Mouse (Mus musculus) MEL (cell line): ENCODE results near the gene Lpin3. TPM values are rescaled to one million over a fixed set of nuclear protein-coding genes. Genes with fewer than 3 reads are reported as not detected.

Experiments
- DNase-seq: peaks from one replicate; pipeline ENCODE4 v3.0.0; 2011; ENCODE audit warnings: low read depth, low spot score
- H3K27ac ChIP-seq: 2 replicates; pipeline ENCODE4 v1.5.1; 2012; ENCODE audit warnings: low read depth, mild to moderate bottlenecking, control low read depth, low read length, moderate library complexity; ENCODE audit not compliant: control insufficient read depth
- H3K27me3 ChIP-seq, 2 experiments: fragments of 150-350 bp in 1 of 2; sonication (generic) in 1 of 2; 2 replicates each; pipeline ENCODE4 v1.6.1; 2012; ENCODE audit warnings: low read length in 2 of 2, mild to moderate bottlenecking in 2 of 2, improper control_type of control experiment in 1 of 2, moderate library complexity in 1 of 2; ENCODE audit not compliant: insufficient read depth in 2 of 2, control insufficient read depth in 1 of 2
- H3K36me3 ChIP-seq, 2 experiments: 2 replicates each; pipeline ENCODE4 v1.6.1; 2012 to 2014; ENCODE audit warnings: low read length in 2 of 2, improper control_type of control experiment in 1 of 2, inconsistent platforms in 1 of 2, mild to moderate bottlenecking in 1 of 2; ENCODE audit not compliant: insufficient read depth in 2 of 2, control insufficient read depth in 1 of 2
- H3K4me1 ChIP-seq, 2 experiments: fragments of 150-350 bp in 1 of 2; sonication (generic) in 1 of 2; 2 replicates each; pipeline ENCODE4 v1.6.1; 2012; ENCODE audit warnings: low read length in 2 of 2, improper control_type of control experiment in 1 of 2, mild to moderate bottlenecking in 1 of 2; ENCODE audit not compliant: insufficient read depth in 2 of 2, control insufficient read depth in 1 of 2
- H3K4me3 ChIP-seq, 2 experiments: fragments of 150-350 bp in 1 of 2; sonication (generic) in 1 of 2; 2 replicates each; pipeline ENCODE4 v1.5.1; 2012; ENCODE audit warnings: low read depth in 2 of 2, low read length in 2 of 2, mild to moderate bottlenecking in 2 of 2, moderate library complexity in 2 of 2, control low read depth in 1 of 2, improper control_type of control experiment in 1 of 2; ENCODE audit not compliant: control insufficient read depth in 1 of 2, insufficient read depth in 1 of 2
- H3K79me2 ChIP-seq: 2 replicates; pipeline ENCODE4 v1.6.1; 2012; ENCODE audit warnings: mild to moderate bottlenecking, low read length, moderate library complexity; ENCODE audit not compliant: control insufficient read depth, poor library complexity, insufficient read depth
- H3K9ac ChIP-seq: 2 replicates; pipeline ENCODE4 v1.6.1; 2012; ENCODE audit warnings: low read depth, mild to moderate bottlenecking, control low read depth, low read length, moderate library complexity; ENCODE audit not compliant: control insufficient read depth, poor library complexity, severe bottlenecking
- H3K9me3 ChIP-seq: fragments of 150-350 bp; sonication (generic); replicated peaks from 2 replicates; pipeline ENCODE4 v1.6.1; 2012; ENCODE audit warnings: mild to moderate bottlenecking, low read length, improper control_type of control experiment, moderate library complexity; ENCODE audit not compliant: insufficient read depth
- CHD1 ChIP-seq: IDR thresholded peaks from 2 replicates; pipeline ENCODE4 v1.6.1; 2012; ENCODE audit warnings: low read depth, mild to moderate bottlenecking, inconsistent platforms, low read length, improper control_type of control experiment
- CHD2 ChIP-seq: IDR thresholded peaks from 2 replicates; pipeline ENCODE4 v1.6.1; 2011; ENCODE audit warnings: low read length, improper control_type of control experiment
- ELF1 ChIP-seq: IDR thresholded peaks from 2 replicates; pipeline ENCODE4 v1.6.1; 2014; ENCODE audit warnings: low read depth, mild to moderate bottlenecking, inconsistent platforms, low read length, improper control_type of control experiment, moderate library complexity
- ETS1 ChIP-seq: IDR thresholded peaks from 2 replicates; pipeline ENCODE4 v1.6.1; 2012; ENCODE audit warnings: low read depth, mild to moderate bottlenecking, inconsistent platforms, low read length, improper control_type of control experiment, moderate library complexity
- GABPA ChIP-seq: IDR thresholded peaks from 2 replicates; pipeline ENCODE4 v1.6.1; 2012; ENCODE audit warnings: low read depth, mild to moderate bottlenecking, inconsistent platforms, low read length, improper control_type of control experiment, moderate library complexity
- GATA1 ChIP-seq: IDR thresholded peaks from 2 replicates; pipeline ENCODE4 v1.6.1; 2011; ENCODE audit warnings: low read depth, low read length, improper control_type of control experiment
- HCFC1 ChIP-seq: IDR thresholded peaks from 2 replicates; pipeline ENCODE4 v1.6.1; 2012; ENCODE audit warnings: low read depth, mild to moderate bottlenecking, inconsistent platforms, low read length, improper control_type of control experiment, moderate library complexity
- JUND ChIP-seq: IDR thresholded peaks from 2 replicates; pipeline ENCODE4 v1.6.1; 2011; ENCODE audit warnings: low read depth, mild to moderate bottlenecking, improper control_type of control experiment, low read length
- KAT2A ChIP-seq: conservative IDR thresholded peaks from 2 replicates; pipeline ENCODE4 v1.6.1; 2012; ENCODE audit warnings: low read depth, low read length, improper control_type of control experiment, inconsistent platforms
- MAFK ChIP-seq: IDR thresholded peaks from 2 replicates; pipeline ENCODE4 v1.6.1; 2011; ENCODE audit warnings: low read depth, mild to moderate bottlenecking, low read length, improper control_type of control experiment, borderline replicate concordance
- MAX ChIP-seq: IDR thresholded peaks from 2 replicates; pipeline ENCODE4 v1.6.1; 2011; ENCODE audit warnings: low read length, improper control_type of control experiment
- MXI1 ChIP-seq: IDR thresholded peaks from 2 replicates; pipeline ENCODE4 v1.6.1; 2011; ENCODE audit warnings: mild to moderate bottlenecking, low read depth, low read length, improper control_type of control experiment
- NELFE ChIP-seq: IDR thresholded peaks from 2 replicates; pipeline ENCODE4 v1.6.1; 2011; ENCODE audit warnings: low read depth, low read length, improper control_type of control experiment
- NRF1 ChIP-seq: IDR thresholded peaks from 2 replicates; pipeline ENCODE4 v1.6.1; 2014; ENCODE audit warnings: low read depth, mild to moderate bottlenecking, inconsistent platforms, low read length, improper control_type of control experiment, moderate library complexity; ENCODE audit not compliant: poor library complexity, insufficient read depth, severe bottlenecking
- POLR2AphosphoS2 ChIP-seq: IDR thresholded peaks from 2 replicates; pipeline ENCODE4 v1.6.1; 2011; ENCODE audit warnings: low read length, improper control_type of control experiment
- SIN3A ChIP-seq: IDR thresholded peaks from 2 replicates; pipeline ENCODE4 v1.6.1; 2012; ENCODE audit warnings: low read length, improper control_type of control experiment, inconsistent platforms
- SMC3 ChIP-seq: IDR thresholded peaks from 2 replicates; pipeline ENCODE4 v1.6.1; 2011; ENCODE audit warnings: low read depth, low read length, improper control_type of control experiment
- TAL1 ChIP-seq: IDR thresholded peaks from 2 replicates; pipeline ENCODE4 v1.6.1; 2012; ENCODE audit warnings: mild to moderate bottlenecking, inconsistent platforms, low read length, moderate library complexity, mixed read lengths
- TCF12 ChIP-seq: IDR thresholded peaks from 2 replicates; pipeline ENCODE4 v1.6.1; 2014; ENCODE audit warnings: low read depth, mild to moderate bottlenecking, inconsistent platforms, low read length, improper control_type of control experiment, moderate library complexity
- USF2 ChIP-seq, 2 experiments: IDR thresholded peaks; 2 replicates each; pipeline ENCODE4 v1.6.1; 2011 to 2012; ENCODE audit warnings: improper control_type of control experiment in 2 of 2, low read length in 2 of 2, borderline replicate concordance in 1 of 2, inconsistent platforms in 1 of 2, low read depth in 1 of 2, mild to moderate bottlenecking in 1 of 2; ENCODE audit not compliant: insufficient read depth in 1 of 2
- ZC3H11A ChIP-seq: IDR thresholded peaks from 2 replicates; pipeline ENCODE4 v1.6.1; 2012; ENCODE audit warnings: low read depth, mild to moderate bottlenecking, inconsistent platforms, low read length, improper control_type of control experiment
- ZMIZ1 ChIP-seq: IDR thresholded peaks from 2 replicates; pipeline ENCODE4 v1.6.1; 2012; ENCODE audit warnings: low read depth, mild to moderate bottlenecking, inconsistent platforms, low read length, improper control_type of control experiment, moderate library complexity
- ZNF384 ChIP-seq: IDR thresholded peaks from 2 replicates; pipeline ENCODE4 v1.6.1; 2012; ENCODE audit warnings: low read depth, mild to moderate bottlenecking, inconsistent platforms, low read length, improper control_type of control experiment
- polyA plus RNA-seq, 2 experiments: library from polyadenylated mRNA; stranded (reverse) in 1 of 2; unstranded in 1 of 2; fragments of >175 nt in 1 of 2; fragments of >200 nt in 1 of 2; gene quantifications; 2 replicates each; pipeline versions ENCODE4 v1.2.1 to v1.2.4; 2012; ENCODE audit warnings: low replicate concordance in 2 of 2, low read depth in 1 of 2; ENCODE audit not compliant: insufficient read length in 2 of 2, insufficient read depth in 1 of 2, missing spikeins in 1 of 2
- total RNA-seq: library from RNA; depleted of rRNA; stranded (reverse); fragments of 300-350 nt; gene quantifications from 2 replicates; pipeline ENCODE4 v1.2.3, GENCODE M21; 2012

Gene Lpin3
- total and polyA plus RNA-seq, 3 experiments = 0.08 to 0.17 TPM; not detected in 1

DNA sequence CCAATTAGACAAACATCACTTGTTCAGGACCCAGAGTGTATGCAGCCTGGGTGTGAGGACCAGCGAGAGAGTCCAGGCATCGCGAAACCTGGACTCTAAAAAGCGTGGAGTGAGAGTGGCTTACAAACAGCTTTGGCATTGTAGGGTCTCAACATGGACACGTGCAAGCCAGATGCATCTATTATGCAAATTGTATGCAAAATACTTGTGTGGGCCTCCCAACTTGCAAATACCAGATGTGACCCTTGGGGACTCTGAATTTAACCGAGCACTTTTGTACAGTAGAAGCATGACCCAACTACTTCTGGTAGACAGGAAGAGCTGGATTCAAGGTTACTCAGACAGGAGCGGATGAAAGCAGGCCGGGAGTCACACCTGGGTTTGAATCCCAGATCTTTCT lies 36.2 kb downstream of the Lpin3 start:
- Histone ChIP-seq H3K27me3 (no peaks in the 10 kb centered on the region; a peak in 1 of 4 replicates), H3K27ac (no peak overlapping the region), H3K4me3 (no peak overlapping the region), H3K36me3 (no peaks in the 10 kb centered on the region), H3K9ac (no peak overlapping the region), H3K9me3 (no peaks in the 10 kb centered on the region), H3K79me2 (no peaks in the 10 kb centered on the region), H3K4me1 (no peaks in the 10 kb centered on the region)
- TF ChIP-seq ZMIZ1 = no peak
- no peak for TF ChIP-seq POLR2AphosphoS2
- no peak for TF ChIP-seq NRF1
- no peak for TF ChIP-seq GATA1
- no peak for TF ChIP-seq TCF12
- no peak for TF ChIP-seq HCFC1
- TF ChIP-seq JUND = no peak
- no peak for TF ChIP-seq SMC3
- TF ChIP-seq SIN3A = no peak
- DNase-seq = no peak

DNA sequence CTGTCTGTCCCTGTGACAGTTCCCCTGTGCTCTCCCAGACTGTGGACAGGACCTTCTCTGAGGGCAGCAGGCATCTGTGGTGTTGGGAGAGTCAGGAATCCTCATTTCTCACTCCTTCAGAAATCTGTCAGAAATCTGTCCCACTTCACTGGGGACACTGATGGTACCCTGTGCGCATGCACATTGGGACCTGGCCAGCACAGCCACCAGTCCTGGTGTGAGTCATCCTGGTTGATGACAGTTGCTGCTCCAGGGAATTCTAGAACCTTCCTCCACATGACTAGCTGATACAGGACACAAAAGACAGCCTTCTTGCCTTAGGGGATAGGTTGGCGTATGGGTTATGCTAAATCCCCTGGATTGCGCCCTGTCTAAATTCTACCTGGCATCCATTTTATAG lies 36.8 kb downstream of the Lpin3 start:
- Histone ChIP-seq H3K79me2 (no peaks in the 10 kb centered on the region), H3K9ac (no peak overlapping the region), H3K27me3 (no peaks in the 10 kb centered on the region; a peak in 1 of 4 replicates)

More for the DNA sequence above, 36.8 kb downstream of the Lpin3 start:
- Histone ChIP-seq H3K27ac (no peak overlapping the region), H3K4me3 (no peak overlapping the region), H3K4me1 (no peaks in the 10 kb centered on the region), H3K36me3 (no peaks in the 10 kb centered on the region), H3K9me3 (no peaks in the 10 kb centered on the region)
- TF ChIP-seq POLR2AphosphoS2 = no peak
- TF ChIP-seq NRF1 = no peak
- no peak for TF ChIP-seq CHD2
- TF ChIP-seq KAT2A = no peak
- no peak for TF ChIP-seq MXI1
- no peak for TF ChIP-seq ELF1
- TF ChIP-seq ETS1 = no peak
- TF ChIP-seq GABPA = no peak
- TF ChIP-seq ZNF384 = no peak
- TF ChIP-seq NELFE = no peak
- TF ChIP-seq USF2 (IDR thresholded peaks at IDR 0.05; ENCODE audit: borderline replicate concordance in 1 of 2, insufficient read depth in 1 of 2, low read depth in 1 of 2, low read length in 2 of 2) = no peak
- no peak for TF ChIP-seq MAX
- no peak for TF ChIP-seq HCFC1
- TF ChIP-seq JUND = no peak
- no peak for TF ChIP-seq GATA1
- no peak for TF ChIP-seq TAL1
- no peak for TF ChIP-seq CHD1
- no peak for TF ChIP-seq TCF12
- no peak for TF ChIP-seq ZC3H11A
- TF ChIP-seq MAFK = no peak
- DNase-seq = no peak
